Mouse (Mus musculus) spleen, postnatal 10 days (tissue): ENCODE results near the gene Spin2e.
"Not testable (repeated sequence)": the region's sequence is repeated elsewhere in the genome, so short reads cannot be mapped to it uniquely, and the experiment has no call there.

Experiments
- DNase-seq, 2 experiments: peaks; one replicate each; pipeline ENCODE4 v3.0.0; 2021 to 2022; ENCODE audit warnings: low spot score in 2 of 2

Spin2e gene

GRCm38 (mm10) chrX:31618820-31619219 lies at the start of gene Spin2e:
Gene Spin2e, minus strand, starts transcription at chrX:31618920.
- not testable (repeated sequence) for DNase-seq

- DNase-seq: not testable (repeated sequence)
These were observed 44.5 kb downstream of the Spin2e start, which contains the start of gene Gm21883 for GRCm38 (mm10) chrX:31574183-31574582. Gene Gm21883, minus strand, starts transcription at chrX:31574283.
